Mouse (Mus musculus) NIH3T3 (cell line): ENCODE data around the gene Nr5a2.

Source experiments
- DNase-seq: peaks from one replicate; pipeline ENCODE4 v3.0.0-alpha.2; 2012; ENCODE audit warnings: low read depth

Gene Nr5a2

DNA sequence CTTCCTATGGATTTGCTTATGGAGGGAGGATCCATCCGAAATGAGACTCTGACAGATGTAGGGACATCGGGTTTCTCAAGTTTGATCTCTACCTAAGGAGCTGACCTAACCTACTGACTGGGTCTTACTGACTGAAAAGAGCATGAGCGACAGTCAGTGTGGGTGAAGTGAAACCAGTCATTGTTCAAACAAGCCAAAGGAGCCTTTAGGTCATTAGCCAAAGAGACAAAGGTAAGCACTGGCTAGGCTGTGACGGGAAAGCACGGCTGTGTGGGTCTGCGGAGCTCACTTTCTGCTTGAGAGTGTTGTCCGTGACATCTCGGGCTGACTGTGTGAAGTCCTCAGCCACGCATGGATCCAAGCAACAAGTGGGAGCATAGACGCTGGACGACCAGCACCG, 50.1 kb downstream of the Nr5a2 start:
- DNase-seq = no peak

DNA sequence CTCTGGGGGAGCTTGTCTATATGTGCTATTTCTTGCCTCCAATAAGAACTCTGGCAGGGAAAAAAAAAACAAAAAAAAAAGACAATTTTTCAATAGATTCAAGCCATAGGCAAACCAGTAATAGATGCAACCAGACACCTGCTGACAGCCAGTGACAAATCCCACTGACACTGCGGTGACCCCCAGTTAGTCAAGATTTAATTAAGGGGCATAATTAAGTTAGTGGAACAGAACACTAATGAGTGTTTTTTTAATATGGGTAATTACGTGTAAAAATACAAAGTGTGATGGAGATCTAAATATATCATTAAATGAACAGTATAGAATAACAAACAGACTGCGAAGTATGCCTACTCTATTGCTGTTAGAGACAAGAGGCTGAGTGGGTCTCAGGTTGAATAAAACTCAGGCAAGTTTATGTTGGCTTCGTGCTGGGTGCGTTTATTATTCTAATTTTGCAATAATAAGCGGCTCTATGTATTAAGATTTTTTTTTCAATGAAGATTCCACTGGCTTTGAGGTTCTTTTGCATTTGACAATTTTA, 50.7 kb downstream of the Nr5a2 start:
- no peak for DNase-seq

DNA sequence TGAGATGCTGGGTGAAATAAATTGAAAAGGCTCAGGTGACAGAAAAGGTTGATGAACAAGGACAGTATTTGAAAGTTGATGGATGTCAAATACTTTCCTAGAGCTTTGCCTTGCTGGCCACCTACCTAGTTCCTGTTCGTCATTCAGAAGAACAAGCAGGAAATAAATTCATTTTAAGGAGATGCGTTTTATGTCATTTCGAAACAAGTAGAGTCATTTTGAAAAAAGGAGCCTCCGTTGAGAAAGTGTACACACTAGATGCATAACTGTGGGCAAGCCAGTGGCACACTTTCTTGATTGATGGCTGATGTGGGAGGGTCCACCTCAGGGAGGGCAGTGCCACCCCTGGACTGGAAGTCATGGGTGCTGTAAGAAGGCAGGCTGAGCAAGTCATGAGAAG, 62.1 kb downstream of the Nr5a2 start:
- no peak for DNase-seq

DNA sequence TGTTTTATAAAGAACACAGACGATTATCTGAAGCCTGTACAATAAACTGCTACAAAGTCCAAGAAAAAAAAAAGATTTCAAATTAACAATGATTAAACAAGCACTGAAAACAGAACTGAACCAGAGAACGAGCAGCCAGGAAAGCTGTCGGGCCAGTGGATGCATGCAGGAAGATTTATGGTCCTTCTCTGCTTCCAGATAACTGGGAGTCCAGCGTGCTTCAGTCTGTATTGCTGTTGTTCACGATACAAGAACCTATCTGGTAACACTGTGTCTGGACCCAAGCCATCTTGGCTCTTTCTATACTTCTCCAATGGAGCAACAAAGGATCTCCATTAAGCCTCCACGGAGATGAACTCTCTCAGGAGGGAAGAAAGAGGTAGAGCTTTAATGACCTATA, 63.9 kb downstream of the Nr5a2 start:
- DNase-seq = peak; percentile 11

DNA sequence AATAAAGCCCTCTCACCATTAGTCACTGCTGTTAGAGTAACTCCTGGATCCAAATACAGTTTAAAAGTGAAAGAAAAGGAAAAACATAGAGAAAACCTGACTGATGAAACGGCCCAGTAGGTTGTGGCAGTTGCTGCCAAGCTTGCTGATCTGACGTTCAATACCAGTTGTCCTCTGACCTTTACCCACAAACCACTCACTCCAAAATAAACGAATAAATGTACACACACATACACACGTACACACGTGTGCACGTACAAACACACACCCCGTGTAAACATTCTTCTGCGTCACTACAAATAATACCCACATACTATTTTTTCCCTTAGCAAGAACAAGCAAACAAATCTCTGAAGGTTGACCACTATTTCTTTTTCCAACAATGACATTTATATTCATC, 64.4 kb downstream of the Nr5a2 start:
- DNase-seq = no peak

DNA sequence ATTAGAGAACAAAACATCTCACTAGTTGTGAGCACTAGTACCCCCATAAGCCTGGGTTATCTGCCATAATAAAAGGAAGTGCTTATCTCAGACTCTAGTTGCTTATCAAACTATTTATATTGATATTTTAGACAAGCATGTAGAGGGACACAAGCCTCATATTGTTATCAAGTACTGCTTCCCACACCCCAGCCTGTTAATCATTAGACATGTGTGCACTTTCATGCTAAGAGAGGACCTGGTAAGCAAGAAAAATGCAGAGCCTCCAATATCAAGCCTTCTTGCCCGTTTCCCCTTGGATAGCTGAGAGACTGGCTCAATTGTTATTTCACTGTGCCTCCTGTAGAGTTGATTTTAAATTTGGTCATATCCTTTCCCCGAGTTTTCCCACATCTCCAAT, 65.5 kb downstream of the Nr5a2 start:
- DNase-seq = no peak

DNA sequence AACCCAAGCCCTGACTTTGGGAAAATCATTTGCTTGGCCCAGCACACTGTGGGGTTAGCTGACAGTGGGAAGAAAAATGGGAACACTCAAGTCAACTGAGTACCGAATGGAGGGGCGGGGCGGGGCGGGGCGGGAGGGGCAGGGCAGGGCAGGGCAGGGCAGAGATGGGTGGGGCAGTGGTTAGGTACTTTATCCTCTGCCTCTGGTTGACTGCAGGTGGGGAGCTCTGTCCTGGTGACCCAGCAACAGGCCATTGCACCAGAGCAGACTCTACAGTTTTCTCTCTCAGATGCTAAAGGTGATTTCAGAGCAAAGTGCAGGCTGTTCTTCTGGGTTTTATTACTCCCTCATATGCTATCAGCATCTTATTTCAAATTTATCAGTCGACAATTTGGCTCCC, 67.1 kb downstream of the Nr5a2 start:
- no peak for DNase-seq

DNA sequence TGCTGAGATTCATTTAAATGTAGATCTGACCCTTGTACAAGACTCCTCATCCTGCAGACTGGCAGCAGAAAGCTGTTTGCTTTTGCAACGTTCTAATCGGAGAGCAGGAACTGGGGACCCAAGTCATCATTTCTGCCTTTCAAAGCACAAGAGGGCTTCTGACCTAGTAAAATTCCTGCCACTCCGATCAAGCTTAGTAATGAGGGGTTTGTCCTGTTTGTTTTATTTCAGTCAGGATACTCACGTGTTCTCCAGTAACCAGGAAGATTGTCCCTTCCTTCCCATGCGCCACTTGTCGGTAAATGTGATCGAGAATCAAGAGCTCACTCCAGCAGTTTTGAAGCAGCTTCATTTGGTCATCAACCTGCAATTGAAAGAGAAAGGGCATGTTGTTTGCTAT, 69.8 kb downstream of the Nr5a2 start:
- DNase-seq = no peak

DNA sequence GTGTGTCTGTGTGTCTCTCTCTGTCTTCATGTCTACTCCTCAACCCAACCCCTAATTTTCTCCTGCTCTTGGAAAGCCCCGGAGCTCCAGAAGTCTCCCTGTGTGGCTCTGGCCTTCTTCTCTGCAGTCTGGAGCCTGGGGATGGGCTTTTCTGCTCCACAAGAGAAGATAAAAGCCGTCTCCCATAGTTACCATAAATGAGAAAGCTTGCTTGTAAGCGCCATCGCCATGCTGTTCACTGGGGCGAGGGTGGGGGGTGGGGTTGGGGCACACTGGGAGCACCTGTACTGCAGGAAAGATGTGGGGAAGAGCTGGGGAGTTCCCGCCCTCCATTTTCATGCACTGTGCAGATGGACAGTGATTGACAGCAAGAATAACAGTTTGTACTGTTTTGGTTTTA, 71.5 kb downstream of the Nr5a2 start:
- DNase-seq = no peak

DNA sequence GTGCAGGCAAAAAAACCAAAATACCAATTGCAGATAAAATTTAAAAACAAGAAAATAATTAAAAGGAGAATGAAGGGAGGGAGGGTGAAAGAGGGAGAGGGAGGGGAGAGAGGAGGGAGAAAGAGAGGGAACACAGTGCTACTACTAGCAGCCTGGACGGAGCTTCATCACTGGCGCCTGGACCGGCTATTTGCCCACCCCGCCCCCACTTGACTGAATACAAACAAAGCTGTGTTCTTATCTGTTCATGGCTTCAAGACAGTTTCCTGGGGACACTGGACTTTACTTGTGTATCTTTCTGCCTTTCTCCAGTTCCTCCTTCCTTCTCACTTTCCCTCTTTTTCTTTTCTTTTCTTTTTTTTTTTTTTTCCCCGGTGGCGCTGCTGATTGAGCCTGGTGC, 73.6 kb downstream of the Nr5a2 start:
- no peak for DNase-seq

DNA sequence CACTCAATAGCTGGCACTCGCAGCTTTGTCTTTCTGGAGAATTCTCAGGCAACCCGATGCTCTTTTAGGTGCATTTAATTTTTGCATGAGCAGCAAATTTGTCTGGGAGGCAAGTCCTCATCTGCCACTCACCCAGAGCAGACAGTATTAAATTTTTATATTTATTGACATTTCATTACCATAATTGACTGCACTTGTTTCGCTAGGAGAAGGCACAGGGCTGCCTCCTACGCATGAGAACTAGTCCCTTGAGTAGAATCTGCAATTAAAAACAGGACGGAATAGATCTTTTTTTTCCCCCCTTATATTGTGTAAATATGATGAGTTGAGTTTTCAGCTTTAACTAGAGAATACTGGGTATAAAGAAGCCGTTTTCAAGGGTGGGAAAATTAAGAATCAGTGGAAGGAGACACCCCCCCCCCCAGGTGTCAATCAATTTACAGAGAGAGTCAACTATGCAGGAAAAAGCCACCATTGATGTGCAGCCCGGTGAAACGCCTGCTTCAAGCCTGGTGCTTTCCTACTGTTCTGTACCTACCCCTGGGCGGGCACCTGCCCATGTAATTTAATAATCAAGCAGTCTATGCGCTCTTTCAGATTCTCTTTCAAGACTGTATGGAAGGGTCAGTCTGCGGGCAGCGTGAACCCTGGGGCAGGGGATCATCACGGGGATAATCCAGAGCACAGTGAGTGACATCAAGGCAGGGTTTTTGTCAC, 76.6 kb downstream of the Nr5a2 start:
- DNase-seq = no peak

DNA sequence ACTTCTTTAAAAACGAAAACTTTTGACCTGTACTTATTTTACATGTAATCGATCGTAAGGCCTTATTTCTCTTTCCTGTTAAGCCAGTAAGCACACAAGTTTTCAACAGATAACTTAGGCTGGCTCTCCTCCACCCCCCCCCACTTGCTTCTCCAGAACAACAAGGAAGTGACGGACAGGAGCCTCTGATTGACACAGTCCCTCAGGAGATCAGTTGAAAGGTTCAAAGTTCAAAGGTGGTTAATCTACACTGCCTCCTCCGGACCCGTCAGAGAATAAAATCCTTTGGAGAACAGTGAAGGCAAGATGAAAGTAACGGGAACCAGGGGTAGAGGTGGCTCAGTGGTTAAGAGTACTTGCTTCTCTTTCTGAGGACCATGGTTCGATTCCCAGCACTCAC, 80.0 kb downstream of the Nr5a2 start:
- no peak for DNase-seq

DNA sequence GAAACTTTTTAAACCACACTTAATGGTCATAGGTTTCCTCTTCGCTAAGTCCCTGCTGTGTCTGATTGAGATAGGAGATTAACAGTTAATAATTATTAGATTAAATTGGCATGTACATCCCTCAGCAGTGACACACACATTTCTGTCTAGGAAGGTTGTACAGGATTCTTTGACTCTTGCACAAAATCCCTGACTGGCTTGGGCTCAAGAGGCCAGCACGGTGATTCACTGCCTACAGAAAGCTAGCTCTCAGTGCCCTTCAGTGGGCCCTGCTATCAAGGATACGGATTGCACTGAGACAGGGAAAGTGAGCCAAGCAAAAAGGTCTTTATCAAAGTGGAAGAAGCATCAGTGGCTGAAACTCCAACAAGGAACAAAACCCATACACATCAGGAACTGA, 85.2 kb downstream of the Nr5a2 start:
- no peak for DNase-seq

DNA sequence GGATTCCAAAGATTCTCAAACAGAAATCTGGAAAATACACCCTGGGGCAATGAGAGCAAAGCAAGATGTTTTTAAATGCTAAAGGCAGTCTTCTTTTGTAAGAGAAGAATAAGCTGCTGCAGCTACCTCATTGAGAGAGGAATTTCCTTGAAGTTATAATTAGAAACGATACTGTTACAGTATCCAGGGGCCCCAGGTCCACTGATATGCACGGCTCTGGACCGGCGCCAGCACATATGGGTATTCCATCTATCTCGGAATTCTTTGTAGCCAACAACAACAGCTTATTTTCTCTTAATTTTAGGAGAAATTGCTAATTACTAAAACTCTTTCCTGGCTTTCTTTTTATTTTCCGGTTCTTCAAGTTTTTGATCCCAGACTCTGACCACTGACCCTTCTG, 91.3 kb downstream of the Nr5a2 start:
- no peak for DNase-seq

DNA sequence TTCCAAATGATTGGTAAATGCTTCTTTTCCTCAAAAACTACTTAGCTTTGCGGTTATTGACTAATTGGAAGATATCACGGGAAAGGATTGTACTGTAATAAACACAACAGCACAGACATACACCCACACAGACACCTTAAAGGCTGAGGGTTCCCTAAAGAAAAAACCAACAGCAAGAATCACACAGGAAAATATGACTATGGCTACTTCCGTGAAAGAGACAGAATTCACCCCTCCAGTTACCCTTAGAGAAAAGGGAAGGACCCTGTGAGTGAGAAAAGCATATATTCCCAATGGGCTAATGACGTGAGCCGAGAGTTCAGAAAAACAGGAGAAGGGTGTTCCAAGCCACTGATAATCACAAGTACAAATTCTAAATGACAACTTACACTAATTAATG, 92.0 kb downstream of the Nr5a2 start:
- no peak for DNase-seq

DNA sequence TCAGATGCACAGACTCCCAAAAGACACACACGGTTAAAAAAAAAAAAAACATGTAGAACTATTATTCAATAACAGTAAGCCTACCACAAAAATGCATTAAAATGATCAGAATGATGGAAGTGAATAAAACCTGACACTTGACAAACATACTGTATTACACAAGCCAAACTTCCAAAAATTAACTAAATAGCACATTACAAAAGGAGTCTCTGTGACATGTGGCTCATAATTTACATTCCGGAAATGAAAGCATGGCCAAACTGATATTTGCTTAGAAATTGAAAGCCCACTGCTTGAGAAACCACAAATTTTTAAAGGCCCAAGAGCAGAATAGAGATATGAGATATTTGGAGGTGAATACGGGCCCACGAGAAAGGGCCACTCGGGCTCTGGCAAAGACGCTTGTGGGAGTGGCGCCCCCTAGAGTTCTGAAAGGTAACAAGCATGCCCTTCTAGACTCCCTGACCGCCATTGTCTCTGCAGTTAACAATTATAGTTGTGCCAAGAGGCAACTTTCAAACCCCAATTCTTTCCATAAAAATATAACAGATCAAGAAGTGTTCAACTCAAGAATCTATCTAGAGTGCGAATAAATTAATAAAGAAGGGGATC, 93.7 kb downstream of the Nr5a2 start:
- DNase-seq = peak; percentile 26

DNA sequence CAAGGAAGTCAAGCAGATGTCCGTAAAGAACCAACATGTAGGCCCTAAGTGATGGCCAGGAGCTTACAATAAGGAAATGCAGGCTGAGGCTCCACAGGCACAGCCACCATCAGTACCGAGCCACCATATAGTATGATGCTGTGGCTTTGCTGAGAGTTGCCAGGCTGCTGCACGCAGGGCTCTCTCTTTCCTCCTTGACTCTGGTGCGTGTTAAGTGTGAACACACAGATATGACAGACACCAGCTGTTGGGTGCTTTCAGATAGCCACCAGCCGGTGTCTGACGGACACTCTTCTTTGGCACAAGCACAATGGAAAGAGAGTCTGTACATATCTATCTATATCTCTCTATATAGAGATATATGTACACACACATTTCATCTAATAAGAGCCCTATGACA, 97.0 kb downstream of the Nr5a2 start:
- no peak for DNase-seq

DNA sequence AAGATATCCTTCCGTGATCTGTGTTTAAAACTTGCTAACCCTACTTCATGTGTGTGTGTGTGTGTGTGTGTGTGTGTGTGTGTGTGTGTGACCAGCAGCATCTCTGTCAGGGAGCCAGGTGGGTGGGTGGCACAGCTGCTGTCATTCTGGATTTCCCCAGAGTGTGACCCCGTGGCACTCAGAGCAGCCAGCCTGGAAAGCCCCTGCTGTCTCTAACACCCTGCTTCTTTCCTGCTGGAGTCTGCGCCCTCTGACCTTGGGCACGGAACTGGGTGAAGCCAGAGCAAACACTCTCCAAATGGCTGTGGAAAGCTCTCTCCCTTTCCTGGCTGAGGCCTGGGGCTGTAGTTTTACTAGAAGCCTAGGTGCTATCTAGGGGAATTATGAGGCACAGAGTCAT, 100.8 kb downstream of the Nr5a2 start:
- DNase-seq = no peak

DNA sequence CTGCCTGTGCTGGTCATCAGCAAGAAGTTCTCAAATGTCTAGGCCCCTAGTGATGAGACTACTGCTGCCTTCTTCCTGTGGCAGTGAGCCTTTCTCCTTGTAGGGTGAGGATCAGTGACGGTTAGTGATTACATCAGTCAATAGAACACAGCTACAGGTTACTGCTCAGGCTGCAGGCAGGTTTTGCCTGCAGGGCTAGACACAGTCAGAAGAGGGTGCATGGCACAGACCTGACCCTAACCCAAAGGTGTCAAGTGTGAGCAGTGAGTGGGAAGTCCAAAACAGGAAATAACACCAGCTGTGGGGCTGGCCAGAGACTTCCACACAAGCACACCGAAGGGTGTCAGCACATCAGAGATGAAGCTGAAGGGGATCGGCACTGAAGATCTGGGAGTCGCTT, 101.5 kb downstream of the Nr5a2 start:
- no peak for DNase-seq

DNA sequence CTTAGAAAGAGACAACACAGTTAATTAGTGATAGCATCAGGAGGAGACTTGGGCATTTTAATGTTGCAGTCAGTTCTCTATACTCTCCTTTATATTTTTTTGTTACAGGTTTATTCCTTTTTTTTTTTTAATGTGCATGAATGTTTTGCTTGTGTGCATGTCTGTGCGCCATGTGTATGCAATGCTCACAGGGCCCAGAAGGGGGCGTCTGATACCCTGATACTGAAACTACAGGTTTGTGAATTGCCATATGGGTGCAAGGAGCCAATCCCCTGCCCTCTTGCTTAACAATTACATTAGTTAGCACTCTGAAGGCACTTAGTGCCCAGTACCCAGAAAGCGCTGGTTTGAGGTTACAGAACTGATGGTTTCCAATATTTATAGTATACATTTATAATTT, 104.1 kb downstream of the Nr5a2 start:
- peak; percentile 6 for DNase-seq

DNA sequence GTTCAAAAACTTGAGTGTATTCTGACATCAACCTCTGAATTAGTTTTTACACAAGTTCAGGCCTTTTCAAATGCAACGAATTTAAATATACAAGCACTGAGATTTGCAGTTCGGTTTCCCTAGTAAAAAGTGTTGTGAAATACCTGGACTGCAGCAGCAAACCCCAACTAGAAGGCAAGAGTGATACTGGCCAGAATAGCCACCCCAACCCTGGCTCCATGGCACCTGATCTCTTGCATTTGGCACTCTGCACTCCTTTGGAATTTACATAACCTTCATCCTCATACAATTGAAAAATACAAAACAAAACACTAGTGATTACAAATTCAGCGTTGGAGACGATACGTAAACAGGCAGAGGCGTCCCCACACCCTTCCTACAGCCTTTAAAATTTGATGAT, 111.5 kb downstream of the Nr5a2 start:
- DNase-seq = no peak

DNA sequence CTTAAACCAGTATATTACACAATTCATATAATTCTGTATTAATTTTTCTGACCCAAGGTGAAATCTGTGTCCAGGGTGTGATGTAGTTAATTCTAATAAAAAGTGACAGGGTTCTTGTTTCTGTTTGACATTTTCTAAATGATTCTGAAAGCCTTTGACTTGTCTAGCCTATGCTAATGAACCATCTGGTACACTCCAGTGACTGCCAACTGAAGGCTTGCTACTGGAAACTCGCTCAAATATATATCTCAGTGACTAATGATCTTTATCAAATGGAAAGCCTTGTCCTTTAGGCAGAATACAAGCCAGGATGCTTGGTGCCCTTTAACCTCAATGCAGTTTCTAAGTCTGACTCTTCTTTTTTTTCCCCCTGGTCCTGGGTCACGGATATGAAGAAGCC, 114.2 kb downstream of the Nr5a2 start:
- DNase-seq = no peak

DNA sequence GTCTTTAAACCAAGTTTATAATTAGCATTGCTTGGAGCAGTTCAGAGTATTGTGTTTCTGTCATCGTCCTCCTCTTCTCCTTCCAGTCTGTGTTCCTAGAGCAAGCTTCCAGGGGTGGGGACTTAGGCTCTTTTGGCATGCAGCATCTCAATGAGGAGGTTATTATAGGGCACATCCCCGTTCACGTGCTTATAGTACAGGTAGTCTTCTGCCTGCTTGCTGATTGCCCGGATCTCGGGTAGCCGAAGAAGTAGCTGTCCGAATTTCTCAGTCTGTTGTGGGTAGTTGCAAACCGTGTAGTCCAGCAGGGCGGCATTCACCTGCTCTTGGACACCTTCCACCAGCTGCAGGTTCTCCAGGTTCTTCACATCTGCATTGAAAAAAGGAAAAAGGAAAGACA, 114.9 kb downstream of the Nr5a2 start:
- no peak for DNase-seq

DNA sequence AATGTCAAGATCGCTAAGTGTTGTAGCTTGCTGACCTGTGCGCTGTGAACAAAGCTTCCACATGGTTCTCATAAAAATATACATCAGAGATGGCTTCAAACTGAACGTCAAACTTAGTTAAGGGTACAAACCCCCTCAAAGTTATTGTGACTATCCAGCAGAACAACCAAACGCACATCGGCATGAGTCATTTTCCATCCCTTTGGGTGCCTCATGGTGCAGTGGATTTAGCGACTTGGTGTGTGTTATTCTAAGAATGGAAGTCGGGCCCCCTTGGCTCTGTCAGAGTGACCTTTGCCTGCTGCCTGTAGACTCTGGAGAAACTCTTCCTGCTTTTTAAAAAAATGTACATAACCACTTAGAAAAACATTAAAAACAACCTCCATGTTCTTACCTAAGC, 119.7 kb downstream of the Nr5a2 start:
- DNase-seq = no peak
